Mouse (Mus musculus): Measurements from ENCODE around the gene Il1r1. TPM values are rescaled to one million over a fixed set of nuclear protein-coding genes. Genes with fewer than 3 reads are reported as not detected.
"Not testable (repeated sequence)": the region's sequence is repeated elsewhere in the genome, so short reads cannot be mapped to it uniquely, and the experiment has no call there.

Il1r1 gene
- total RNA-seq, 2 experiments from 2014 or later: 8.8 to 12.0 TPM

- DNase-seq: no peak
Observed at GRCm38 (mm10) chr1:40272204-40272603, 47.3 kb downstream of the Il1r1 start.

DNA sequence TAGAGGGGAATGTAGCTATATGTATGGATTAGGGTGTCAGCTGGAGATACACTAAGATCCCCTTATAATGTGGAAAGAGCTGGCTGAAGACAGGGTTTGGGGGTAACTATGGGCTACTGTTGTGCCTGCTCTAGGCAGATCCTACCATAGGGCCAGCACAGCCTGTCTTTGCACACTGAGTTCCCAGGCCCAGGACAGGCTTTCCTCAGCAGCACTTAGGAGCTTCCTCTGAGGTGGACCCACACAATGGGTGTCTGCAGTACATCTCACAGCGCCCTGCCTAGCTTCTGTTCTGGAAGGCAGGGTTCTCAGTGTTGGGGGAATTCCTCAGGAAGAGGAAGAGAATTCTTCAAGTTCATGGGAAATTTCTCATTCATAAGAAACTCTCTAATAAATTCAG, 48.6 kb downstream of the Il1r1 start:
- DNase-seq: no peak

DNA sequence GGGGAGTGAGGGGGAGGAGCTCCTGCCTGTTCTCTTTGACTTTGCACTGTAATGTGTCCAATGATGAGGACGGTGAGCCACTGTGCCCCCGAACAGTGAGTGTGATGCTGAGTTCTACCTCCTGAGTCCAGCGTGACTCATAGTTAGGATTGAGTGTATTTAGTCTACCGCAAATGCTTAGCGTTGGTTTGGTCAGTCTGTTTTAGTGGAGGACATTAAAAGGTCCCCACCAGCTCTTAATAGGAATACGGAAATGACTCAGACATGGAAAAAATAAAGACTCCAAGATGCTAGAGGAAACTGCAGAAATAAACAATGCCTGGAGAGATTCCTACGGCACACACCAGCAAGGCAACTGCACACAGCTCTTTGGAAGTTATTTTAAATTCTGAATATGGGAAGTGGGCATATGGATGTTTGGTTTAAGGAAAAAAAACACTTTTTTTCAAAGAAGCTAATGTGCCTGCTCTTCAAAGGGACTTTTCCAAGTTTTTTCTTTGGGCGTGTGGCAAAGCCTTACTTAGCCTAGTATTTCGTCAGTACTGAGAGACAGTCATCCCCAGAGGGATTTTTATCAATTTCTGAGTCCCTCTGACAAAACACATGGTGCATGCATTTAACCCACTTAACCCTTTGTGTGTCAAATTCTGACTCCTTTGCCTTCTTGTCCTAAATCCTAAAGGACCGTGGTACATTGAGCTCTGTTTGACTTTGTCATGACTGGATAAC, 50.6 kb downstream of the Il1r1 start:
- no peak for DNase-seq

- DNase-seq: no peak
Observed at GRCm38 (mm10) chr1:40277944-40278343, 53.1 kb downstream of the Il1r1 start.

DNA sequence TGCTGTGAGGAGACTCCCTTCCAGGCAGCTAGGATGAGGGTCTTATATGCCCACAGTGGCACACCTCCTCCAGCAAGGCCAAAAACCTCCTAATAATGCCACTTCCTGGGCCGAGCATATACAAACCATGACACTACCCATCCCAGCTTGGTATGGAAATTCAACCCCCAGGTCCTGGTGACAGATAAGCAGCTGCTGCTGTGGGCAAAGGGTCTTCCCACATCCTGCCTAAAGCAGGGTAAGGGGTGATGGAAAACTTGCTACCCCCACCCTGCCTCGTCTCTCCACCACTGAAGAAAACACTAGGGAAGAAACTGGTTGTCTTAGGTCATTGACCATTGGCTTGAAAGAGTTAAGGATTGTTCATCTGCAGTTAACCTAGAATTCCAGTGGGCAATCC, 53.8 kb downstream of the Il1r1 start:
- no peak for DNase-seq

DNA sequence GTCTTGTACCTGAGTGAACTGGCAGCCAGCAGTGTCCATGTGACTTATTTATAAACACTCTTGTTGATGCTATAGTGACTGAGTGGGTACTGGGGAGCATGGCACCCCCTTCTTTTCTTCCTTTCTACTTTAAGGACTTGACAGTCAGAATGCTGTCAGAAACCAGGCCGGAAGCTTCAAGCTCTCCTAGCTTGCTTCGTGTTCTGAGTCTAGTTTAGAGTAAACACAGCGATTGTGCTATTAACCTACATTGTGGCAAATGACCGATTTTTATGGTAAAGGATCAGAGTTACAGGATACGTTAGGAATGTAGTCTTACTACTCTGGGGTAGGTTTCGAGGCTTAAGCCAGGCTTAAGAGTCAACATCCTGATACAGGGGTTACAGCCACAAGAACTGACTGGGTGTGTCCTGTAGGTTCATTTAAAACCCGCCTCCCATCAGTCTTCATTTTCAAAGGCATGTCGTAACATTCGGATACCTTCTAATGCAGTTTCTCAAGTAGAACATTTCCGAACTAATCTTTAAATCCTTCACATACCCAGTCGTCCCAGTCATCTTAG, 54.4 kb downstream of the Il1r1 start:
- DNase-seq: no peak

- DNase-seq: no peak
Observed at GRCm38 (mm10) chr1:40281950-40282349, 57.1 kb downstream of the Il1r1 start.

DNA sequence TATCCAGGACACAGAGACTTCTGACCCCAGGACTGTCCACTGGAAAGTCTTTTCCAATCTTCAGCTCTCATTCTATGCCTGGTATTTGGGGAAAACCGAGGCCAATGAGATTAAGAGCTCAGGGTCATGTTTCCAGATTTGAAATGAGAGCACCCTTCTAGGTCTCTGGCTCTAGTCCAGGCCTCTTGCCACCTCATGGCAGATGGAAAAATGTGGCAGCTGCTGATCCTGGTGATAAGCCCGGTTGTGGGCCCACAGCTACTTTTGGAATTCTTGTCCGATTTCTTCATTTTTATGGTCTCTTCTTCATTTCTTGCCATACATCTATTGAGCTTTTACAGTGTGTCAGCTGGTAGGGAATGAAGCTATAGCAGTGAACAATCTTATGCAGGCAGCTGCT, 57.5 kb downstream of the Il1r1 start:
- DNase-seq: no peak

DNA sequence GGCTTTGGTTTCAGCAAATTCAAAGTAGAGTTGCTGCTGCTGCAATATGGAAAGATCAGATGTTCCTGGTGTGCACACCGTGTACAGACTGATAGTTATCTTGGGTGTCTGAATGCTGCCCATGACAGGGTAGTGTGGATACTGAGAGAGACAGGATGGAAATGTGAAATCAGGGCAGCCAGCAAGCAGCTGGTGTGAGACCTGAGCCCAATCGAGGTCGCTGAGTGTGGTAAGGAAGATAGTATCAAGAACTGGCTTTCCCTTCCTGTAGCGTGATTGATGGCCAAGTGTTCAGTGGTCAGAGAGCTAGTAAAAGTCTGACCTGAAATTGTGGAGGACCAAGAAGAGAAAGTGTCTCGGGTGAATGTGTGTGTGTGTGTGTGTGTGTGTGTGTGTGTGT, 59.1 kb downstream of the Il1r1 start:
- DNase-seq: no peak

- no peak for DNase-seq
Observed at GRCm38 (mm10) chr1:40290489-40291255, 65.8 kb downstream of the Il1r1 start.

- DNase-seq: no peak
Observed at GRCm38 (mm10) chr1:40292231-40292630, 67.4 kb downstream of the Il1r1 start.

GRCm38 (mm10) chr1:40293891-40294290, 69.0 kb downstream of the Il1r1 start:
- no peak for DNase-seq

- DNase-seq: no peak
Observed at GRCm38 (mm10) chr1:40294824-40295223, 69.9 kb downstream of the Il1r1 start.

DNA sequence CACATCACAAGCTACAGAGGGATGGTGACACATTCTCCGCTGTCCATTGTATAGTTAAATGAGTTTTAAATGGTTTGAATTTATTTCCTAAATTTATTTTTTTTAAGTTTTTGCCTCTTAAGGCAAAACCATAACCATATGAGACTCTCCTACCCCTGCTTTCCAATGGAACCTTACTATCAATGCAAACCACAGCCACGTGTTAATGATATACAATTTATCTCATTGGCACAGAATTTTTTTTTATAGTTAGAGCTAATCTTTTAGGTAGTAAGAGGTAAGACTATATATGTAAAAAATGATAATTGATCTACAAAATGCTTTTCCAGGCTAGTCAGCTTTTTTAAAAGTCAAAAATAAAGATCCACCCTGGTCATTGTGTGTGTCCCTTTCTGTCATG, 73.2 kb downstream of the Il1r1 start:
- no peak for DNase-seq

GRCm38 (mm10) chr1:40303179-40303866, 78.4 kb downstream of the Il1r1 start:
- DNase-seq: no peak

DNA sequence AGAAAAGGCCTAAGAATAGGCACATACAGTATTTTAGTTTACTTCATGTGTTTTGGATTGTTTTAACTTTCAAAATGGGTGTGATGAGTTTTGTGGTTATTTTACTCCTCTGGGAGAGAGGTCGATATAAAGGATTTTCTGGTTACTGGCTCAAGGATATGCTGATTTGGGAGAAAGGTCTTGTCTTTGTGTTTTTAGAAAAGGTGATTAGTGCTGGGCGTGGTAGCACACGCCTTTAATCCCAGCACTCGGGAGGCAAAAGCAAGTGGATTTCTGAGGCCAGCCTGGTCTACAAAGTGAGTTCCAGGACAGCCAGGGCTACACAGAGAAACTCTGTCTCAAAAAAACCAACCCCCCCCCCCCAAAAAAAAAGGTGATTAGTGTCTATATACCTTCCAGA, 79.4 kb downstream of the Il1r1 start:
- not testable (repeated sequence) for DNase-seq

DNA sequence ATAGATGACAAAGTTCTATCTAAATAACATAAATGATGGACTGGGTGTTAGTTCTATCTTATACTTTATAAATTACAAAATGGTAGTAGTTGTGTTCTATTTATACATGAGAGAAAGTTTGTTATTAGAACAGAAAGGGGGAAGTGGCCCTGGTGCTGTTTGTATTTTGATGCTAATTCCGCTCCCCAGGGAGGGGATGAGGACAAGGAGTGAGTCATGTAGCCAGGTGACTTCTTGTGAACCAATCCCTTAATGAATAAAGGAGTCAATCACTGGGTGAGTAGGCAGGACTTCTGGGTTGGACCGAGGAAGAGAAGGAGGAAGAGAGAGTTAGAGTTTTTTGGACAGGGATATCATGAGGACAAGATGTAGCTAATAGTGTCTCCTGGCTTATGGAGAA, 81.2 kb downstream of the Il1r1 start:
- DNase-seq: no peak

- no peak for DNase-seq
Observed at GRCm38 (mm10) chr1:40311123-40311522, 86.2 kb downstream of the Il1r1 start.

- DNase-seq: no peak
Observed at GRCm38 (mm10) chr1:40311625-40312024, 86.7 kb downstream of the Il1r1 start.

DNA sequence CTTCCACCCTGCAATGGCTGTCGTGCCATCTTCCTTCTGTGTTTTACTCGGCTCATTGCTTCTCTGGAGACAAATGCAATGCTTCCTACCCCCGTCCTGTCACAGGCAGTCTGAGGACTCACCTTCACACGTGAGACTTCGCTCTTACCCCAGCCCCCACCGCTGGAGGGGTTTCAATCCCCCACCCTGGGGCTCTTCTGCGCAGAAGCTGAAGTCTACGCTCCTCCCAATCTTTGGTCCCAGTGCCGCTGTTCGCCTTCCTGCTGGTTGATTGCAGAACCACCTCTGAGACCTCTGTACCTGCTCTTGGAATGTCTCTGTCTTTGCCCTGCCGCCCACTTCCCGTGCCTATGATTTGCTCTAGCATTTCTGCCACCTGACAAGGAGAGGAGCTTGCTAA, 89.1 kb downstream of the Il1r1 start:
- no peak for DNase-seq

GRCm38 (mm10) chr1:40317657-40318056, 92.8 kb downstream of the Il1r1 start:
- no peak for DNase-seq

GRCm38 (mm10) chr1:40321824-40322223, 96.9 kb downstream of the Il1r1 start:
- no peak for DNase-seq

- DNase-seq: no peak
Observed at GRCm38 (mm10) chr1:40322543-40322942, 97.7 kb downstream of the Il1r1 start.

Data from layer of hippocampus, postnatal 36 days (tissue).